Mouse (Mus musculus): ENCODE data around the gene Spin1. TPM values are rescaled to one million over a fixed set of nuclear protein-coding genes. Genes with fewer than 3 reads are reported as not detected.

Gene Spin1
- polyA plus RNA-seq, 1 experiment from 2014 or later, result 127 TPM

DNA sequence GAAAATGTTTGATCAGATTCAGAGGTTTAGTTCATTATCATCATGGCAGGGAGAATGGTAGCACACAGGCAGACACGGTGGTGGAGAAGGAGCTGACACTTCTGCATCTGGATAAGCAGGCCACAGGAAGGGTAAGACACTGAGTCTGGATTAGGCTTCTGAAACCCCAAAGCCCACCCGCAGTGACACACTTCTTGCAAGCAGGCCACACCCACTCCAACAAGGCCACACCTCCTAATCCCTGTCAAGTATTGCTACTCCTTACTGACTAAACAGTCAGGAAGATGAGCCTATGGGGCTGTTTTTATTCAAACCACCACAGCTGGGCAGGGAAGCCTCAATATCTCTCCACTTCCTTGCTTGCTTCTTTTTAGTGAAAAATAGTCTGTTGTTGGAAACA lies 19.9 kb upstream of the Spin1 start:
- Histone ChIP-seq H3K36me3 (no peaks in the 10 kb centered on the region), H3K4me1 (no peaks in the 10 kb centered on the region), H3K9me3 (replicated peaks) (no peaks in the 10 kb centered on the region), H3K4me3 (no peak overlapping the region), H3K27me3 (ENCODE audit: low read depth, poor library complexity, severe bottlenecking) (no peaks in the 10 kb centered on the region), H3K27ac (no peak overlapping the region)
- no peak for DNase-seq (ENCODE audit: low spot score)
- WGBS, result 86% methylated on average over 2 of the region's 2 CpGs

DNA sequence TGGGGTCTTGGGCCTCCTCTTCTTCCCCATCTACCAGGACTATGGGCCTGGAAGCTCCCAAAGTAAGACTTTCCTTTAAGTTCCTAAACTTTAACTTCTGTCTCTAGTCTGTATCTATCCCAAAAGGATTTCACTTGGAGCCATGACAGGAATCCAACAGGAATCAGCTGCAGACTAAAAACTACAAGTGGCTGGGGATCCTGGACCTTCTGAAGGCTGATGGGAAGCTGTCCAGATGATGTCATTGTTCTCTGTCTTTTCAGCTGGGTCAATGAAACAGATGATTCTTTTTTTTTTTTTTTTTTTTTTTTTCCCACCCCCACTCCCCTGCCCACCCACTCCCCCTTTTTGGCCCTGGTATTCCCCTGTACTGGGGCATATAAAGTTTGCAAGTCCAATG lies 16.4 kb upstream of the Spin1 start:
- no peaks in the 10 kb centered on the region for H3K36me3 ChIP-seq
- no peaks in the 10 kb centered on the region for H3K9me3 ChIP-seq (replicated peaks)
- H3K4me1 ChIP-seq, result no peaks in the 10 kb centered on the region

DNA sequence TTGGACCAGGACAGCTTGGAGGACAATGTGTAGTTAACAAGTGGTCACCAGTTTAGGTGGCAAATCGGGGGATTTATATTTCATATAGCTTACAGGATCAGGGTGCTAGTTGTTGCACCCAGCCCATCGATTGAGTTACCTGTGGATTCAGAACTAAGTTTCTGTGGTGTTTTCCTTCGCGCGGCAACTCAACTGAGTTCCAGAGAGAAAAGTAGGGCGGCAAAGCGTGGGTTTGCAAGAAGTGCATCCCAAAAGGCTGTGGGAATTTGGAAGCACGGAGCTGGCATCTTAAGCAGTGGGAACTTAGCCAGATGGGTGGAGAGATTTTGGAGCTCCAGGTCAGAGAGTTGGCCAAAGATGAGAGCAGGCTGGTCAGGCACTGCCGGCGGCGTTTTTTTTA lies 14.7 kb upstream of the Spin1 start:
- 95% methylated on average over 11 of the region's 11 CpGs for WGBS
- Histone ChIP-seq H3K9me3 (replicated peaks) (no peaks in the 10 kb centered on the region), H3K4me1 (no peaks in the 10 kb centered on the region), H3K27ac (no peak overlapping the region), H3K4me3 (no peak overlapping the region), H3K27me3 (ENCODE audit: low read depth, poor library complexity, severe bottlenecking) (no peaks in the 10 kb centered on the region), H3K36me3 (no peaks in the 10 kb centered on the region)
- no peak for DNase-seq (ENCODE audit: low spot score)

More for the DNA sequence above, 16.4 kb upstream of the Spin1 start:
- no peak overlapping the region for H3K4me3 ChIP-seq
- H3K27ac ChIP-seq, result no peak overlapping the region
- no peak for DNase-seq (ENCODE audit: low spot score)
- H3K27me3 ChIP-seq (ENCODE audit: low read depth, poor library complexity, severe bottlenecking), result no peaks in the 10 kb centered on the region

DNA sequence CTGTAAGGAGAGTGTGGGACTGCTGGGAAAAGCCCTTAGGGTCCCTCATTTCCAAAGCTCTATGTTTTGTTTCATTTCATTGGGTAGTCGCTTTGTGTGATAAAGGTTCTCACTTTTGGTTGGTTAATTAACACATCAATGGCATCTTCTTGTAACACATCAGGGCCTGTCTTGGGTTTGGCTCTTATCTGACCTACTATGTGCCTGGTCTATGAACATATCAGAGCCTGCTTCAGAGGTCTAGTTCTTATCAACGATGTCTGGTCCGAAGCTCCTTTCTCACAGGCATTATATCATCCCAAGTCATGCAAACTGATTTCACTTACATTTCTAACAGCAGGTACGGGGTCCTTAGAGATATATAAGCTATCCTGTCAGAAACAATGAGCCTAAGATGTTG lies 13.4 kb upstream of the Spin1 start:
- 91% methylated on average over 4 of the region's 4 CpGs for WGBS
- Histone ChIP-seq H3K4me1 (no peaks in the 10 kb centered on the region), H3K36me3 (no peaks in the 10 kb centered on the region), H3K4me3 (no peak overlapping the region), H3K9me3 (replicated peaks) (no peaks in the 10 kb centered on the region), H3K27ac (no peak overlapping the region), H3K27me3 (ENCODE audit: low read depth, poor library complexity, severe bottlenecking) (no peaks in the 10 kb centered on the region)
- no peak for DNase-seq (ENCODE audit: low spot score)

DNA sequence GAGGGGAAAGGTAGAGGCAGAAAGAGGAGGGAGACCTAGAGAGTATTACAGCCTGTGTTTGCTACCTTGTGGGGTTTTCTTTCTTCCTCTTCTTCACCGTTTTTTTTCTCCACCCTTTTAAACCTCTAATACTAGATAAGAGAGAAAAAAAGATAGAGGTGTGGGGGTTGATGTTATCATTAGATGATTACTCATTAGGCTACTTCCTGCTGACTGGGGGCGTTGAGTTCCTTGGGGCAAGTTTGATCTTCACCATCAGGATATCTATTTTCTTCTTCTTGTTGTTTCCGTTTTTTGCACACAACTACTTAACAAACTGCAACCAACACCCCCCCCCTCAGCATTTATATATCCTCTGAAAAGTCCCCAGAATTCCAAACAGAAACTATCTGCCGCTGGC lies 12.5 kb upstream of the Spin1 start:
- Histone ChIP-seq H3K36me3 (no peaks in the 10 kb centered on the region), H3K4me3 (no peak overlapping the region), H3K4me1 (no peaks in the 10 kb centered on the region), H3K27me3 (ENCODE audit: low read depth, poor library complexity, severe bottlenecking) (no peaks in the 10 kb centered on the region), H3K9me3 (replicated peaks) (no peaks in the 10 kb centered on the region), H3K27ac (no peak overlapping the region)
- WGBS, result 75% methylated on average over 4 of the region's 4 CpGs
- DNase-seq (ENCODE audit: low spot score), result no peak

DNA sequence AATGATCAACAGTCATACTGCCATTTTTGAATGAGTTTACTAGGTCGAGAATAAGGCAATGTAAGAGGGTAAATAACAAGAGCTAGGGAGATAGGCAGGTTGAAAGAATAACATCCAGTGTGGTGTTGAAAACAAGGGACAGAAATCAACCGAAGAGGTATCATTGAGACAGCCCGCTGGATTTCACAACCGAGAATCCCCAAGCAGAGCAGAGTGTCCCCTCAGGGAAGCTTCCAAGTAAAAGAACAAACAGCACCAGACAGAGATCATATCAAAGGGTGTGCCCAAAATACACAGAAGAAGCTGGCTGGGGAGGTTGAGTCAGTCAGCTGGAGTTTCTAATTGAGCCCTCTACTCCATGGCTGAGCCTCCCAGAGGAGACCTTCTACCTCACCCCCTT lies 11.6 kb upstream of the Spin1 start:
- Histone ChIP-seq H3K36me3 (no peaks in the 10 kb centered on the region), H3K27ac (no peak overlapping the region), H3K9me3 (replicated peaks) (no peaks in the 10 kb centered on the region), H3K4me1 (no peaks in the 10 kb centered on the region), H3K27me3 (ENCODE audit: low read depth, poor library complexity, severe bottlenecking) (no peaks in the 10 kb centered on the region), H3K4me3 (no peak overlapping the region)
- WGBS, result 89% methylated on average over 4 of the region's 4 CpGs
- DNase-seq (ENCODE audit: low spot score), result no peak

DNA sequence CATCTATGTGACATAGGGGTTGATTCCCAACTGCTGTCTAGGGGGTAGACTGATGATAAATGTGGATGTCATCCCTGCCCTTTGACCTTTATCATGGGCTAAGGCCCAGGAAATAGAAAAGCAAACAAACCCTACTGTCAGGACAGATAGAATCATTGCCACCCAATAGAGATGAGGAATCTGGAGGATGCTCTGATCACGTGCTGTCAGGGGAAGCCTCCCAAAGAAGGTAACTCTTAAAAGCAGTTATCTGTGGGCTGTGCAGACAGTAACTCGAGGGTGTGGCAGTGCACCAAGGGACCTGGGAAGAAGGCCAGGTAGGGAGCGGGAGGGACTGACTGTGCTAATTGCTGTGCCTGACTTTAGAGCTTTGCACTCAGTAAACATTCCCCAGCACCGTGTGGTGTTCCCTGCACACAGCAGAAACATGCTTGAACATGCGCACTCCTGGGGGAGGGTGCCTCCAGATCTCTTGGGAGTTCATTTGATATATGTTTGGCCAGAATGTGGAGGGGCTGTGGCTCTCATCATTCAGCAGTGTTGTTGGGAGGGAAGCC lies 10.5 kb upstream of the Spin1 start:
- no peaks in the 10 kb centered on the region for H3K36me3 ChIP-seq

DNA sequence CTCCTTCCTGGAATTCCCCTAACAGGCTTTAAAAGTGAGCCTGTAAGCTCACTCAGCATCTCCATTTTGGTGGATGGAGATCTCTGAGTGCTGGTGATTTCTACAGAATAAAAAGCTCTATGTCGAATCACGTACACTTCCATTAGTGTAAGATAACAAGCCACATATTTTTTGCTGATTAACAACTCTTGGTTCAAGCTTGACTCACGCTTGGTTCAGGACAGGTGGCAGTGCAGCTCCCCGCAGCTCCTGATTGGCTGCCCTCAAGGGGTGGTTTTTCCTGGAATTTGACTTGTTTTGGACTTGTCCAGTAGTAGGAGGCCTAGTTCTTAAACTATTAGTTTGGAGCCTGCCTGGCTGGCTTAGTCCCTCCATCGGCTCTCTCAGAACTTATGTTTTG lies 7.2 kb upstream of the Spin1 start:
- Histone ChIP-seq H3K9me3 (replicated peaks) (no peaks in the 10 kb centered on the region), H3K27ac (no peak overlapping the region), H3K4me3 (no peak overlapping the region), H3K36me3 (no peaks in the 10 kb centered on the region), H3K4me1 (peaks cover 7% of the 10 kb centered on the region; the same call in 1 of the 2 replicates), H3K27me3 (ENCODE audit: low read depth, poor library complexity, severe bottlenecking) (no peaks in the 10 kb centered on the region)
- no peak for DNase-seq (ENCODE audit: low spot score)
- 88% methylated on average over 5 of the region's 5 CpGs for WGBS

More for the DNA sequence above, 10.5 kb upstream of the Spin1 start:
- no peak overlapping the region for H3K4me3 ChIP-seq
- H3K9me3 ChIP-seq (replicated peaks), result no peaks in the 10 kb centered on the region
- DNase-seq (ENCODE audit: low spot score), result no peak
- WGBS, result 63% methylated on average over 5 of the region's 5 CpGs
- H3K27me3 ChIP-seq (ENCODE audit: low read depth, poor library complexity, severe bottlenecking), result no peaks in the 10 kb centered on the region
- H3K27ac ChIP-seq, result no peak overlapping the region
- peaks cover 7% of the 10 kb centered on the region; the same call in 1 of the 2 replicates for H3K4me1 ChIP-seq

DNA sequence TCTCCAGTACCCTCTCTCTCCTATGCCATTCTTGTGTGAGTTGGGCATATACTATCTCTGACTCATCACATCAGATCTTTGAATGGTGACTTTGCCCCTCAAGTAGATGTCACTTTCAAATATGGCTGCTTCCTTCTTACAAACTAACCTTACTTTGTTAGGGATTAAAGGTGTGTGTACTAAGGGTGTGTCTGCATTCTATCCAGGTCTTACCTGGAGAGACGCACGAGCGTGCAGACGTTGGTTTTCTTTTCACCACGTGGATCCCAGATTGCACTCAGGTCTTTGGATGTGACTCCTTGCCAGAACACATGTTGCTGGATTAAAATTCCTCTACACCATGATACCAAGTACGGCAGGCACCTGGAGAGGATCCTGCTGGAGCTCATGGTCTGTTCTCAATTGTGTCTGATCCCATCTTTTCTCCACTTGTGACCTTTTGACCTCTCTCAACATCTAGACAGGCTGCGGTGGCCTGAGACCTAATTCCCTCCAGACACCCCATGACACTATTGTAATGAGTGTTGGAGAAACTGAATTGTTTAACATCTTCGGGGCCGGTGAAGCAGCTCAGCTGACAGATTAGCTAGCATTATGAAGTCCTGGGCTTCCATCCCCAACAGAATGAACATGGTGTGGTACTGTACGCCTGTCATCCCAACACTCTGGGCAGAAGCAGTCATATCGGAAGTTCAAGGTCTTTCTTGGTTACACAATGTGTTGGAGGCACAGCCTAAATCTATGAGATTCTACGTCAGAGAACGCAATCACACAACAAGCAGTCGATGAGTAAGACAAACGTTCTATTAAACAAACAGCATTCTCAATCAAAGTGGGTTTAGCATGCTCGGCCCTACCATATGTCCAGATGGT lies 6.1 kb upstream of the Spin1 start:
- 75% methylated on average over 16 of the region's 16 CpGs for WGBS
- Histone ChIP-seq H3K9me3 (replicated peaks) (no peaks in the 10 kb centered on the region), H3K4me1 (peaks cover 12% of the 10 kb centered on the region)

DNA sequence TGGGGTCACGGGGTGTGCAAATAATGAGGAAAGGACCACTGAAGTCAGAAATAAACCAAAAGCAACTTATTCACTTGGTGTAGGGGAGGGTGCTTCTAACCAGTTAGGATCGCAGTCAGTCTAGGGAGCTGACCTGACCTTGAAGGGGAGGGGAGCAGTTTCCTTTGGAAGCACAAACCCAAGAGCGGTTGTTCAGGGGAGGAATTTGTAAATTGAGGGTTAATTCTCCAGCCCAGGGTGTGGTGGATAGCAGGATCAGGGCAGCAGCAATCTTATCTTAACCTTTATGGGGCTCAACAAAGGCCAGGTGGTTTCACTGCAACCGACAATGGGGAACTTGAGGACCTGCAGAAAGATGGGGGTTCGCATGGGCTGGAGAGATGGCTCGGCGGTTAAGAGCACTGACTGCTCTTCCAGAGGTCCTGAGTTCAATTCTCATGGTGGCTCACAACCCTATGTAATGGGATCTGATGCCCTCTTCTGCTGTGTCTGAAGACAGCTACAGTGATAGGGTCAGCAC lies 5.4 kb upstream of the Spin1 start:
- Histone ChIP-seq H3K4me1 (peaks cover 19% of the 10 kb centered on the region), H3K27ac (no peak overlapping the region), H3K27me3 (ENCODE audit: low read depth, poor library complexity, severe bottlenecking) (no peaks in the 10 kb centered on the region), H3K36me3 (no peaks in the 10 kb centered on the region), H3K9me3 (replicated peaks) (no peaks in the 10 kb centered on the region), H3K4me3 (no peak overlapping the region)
- no peak for DNase-seq (ENCODE audit: low spot score)
- 83% methylated on average over 7 of the region's 7 CpGs for WGBS

More for the DNA sequence above, 6.1 kb upstream of the Spin1 start:
- DNase-seq (ENCODE audit: low spot score), result no peak
- Histone ChIP-seq H3K27me3 (ENCODE audit: low read depth, poor library complexity, severe bottlenecking) (no peaks in the 10 kb centered on the region), H3K4me3 (no peak overlapping the region), H3K36me3 (no peaks in the 10 kb centered on the region), H3K27ac (no peak overlapping the region)

DNA sequence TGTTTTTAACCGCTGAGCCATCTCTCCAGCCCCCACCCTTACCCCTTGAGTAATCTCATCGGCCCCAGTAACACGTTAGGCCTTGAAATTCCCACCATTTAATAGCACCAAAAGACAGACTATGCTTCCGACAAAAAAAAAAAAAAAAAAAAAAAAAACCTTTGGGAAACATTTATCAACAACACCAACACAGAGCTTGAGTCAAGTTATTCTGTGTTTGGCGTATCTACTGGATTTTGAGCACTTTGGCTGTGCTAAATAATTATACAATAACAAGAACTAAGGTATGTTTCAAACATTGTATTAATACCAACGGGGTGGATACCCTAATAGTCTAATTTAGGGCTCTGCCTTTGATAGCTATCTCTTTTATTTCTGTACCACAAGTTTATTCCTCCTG lies 4.0 kb upstream of the Spin1 start:
- H3K27me3 ChIP-seq (ENCODE audit: low read depth, poor library complexity, severe bottlenecking), result no peaks in the 10 kb centered on the region
- no peaks in the 10 kb centered on the region for H3K36me3 ChIP-seq
- peaks cover 21% of the 10 kb centered on the region for H3K4me1 ChIP-seq
- no peaks in the 10 kb centered on the region for H3K9me3 ChIP-seq (replicated peaks)
- H3K27ac ChIP-seq, result no peak overlapping the region
- DNase-seq (ENCODE audit: low spot score), result no peak
- 89% methylated on average over 6 of the region's 6 CpGs for whole genome bisulfite sequencing
- no peak overlapping the region for H3K4me3 ChIP-seq

DNA sequence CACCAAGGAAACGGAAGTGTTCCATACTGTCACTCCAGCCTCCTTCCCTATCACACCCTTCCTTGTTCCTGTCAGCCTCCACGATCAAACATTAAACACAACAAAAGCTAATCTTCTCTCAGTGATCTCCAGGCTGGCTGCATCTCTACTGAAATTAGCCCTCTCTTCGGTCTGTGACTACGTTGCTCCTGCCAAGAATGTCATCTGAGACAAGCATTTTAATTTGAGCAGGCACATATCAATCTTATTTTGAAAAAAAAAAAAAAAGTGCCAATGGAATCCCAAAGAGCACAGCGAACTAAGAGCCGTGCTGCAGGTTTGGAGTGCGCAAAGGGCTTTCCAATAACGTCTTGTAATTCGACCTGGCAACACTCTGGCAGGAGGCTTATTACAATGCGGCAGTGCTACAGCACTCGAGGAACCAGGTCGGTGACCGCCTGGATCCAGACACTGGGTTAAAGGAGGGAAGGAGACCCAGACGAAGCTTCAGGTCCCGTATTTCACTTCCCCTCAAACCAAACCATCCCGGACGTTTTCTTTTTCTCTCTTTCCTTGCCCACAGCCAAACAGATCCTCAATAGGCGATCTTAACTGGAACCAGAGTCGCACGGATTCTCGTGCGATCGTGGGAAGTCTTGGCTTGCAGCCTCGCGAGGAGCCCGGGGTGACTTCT lies 984 bp upstream of the Spin1 start:
- peaks cover 21% of the 10 kb centered on the region for H3K4me1 ChIP-seq
- H3K36me3 ChIP-seq, result peaks cover 27% of the 10 kb centered on the region
- no peaks in the 10 kb centered on the region; the same call in 1 of the 2 replicates for H3K9me3 ChIP-seq (replicated peaks)
- H3K27ac ChIP-seq, result peak overlapping the region; percentile 100
- no peaks in the 10 kb centered on the region for H3K27me3 ChIP-seq (ENCODE audit: low read depth, poor library complexity, severe bottlenecking)
- 10% methylated on average over 26 of the region's 26 CpGs for WGBS
- H3K4me3 ChIP-seq, result peak overlapping the region; percentile 75
- DNase-seq (ENCODE audit: low spot score), result no peak

Measured in limb, embryonic 10.5 days (tissue).